Mouse (Mus musculus): Measurements from ENCODE around the gene Frs2. TPM values are rescaled to one million over a fixed set of nuclear protein-coding genes. Genes with fewer than 3 reads are reported as not detected.

Gene Frs2
- total and polyA plus RNA-seq, 3 experiments: 13.4 to 17.0 (median 14.2) TPM

- H3K79me2 ChIP-seq (replicated peaks; ENCODE audit: control insufficient read depth, insufficient read depth, low read length): no peaks in the 10 kb centered on the region
- TF ChIP-seq POLR2A (IDR thresholded peaks at IDR 0.05; ENCODE audit: insufficient read depth, low read depth, low read length): no peak
- no peak for TF ChIP-seq CTCF (IDR thresholded peaks at IDR 0.05)
- no peak for TF ChIP-seq EP300 (IDR thresholded peaks at IDR 0.05; ENCODE audit: insufficient read depth, low read depth, low read length)
- no peaks in the 10 kb centered on the region for H3K4me1 ChIP-seq (ENCODE audit: control insufficient read depth, insufficient read depth, low read length)
- H3K27me3 ChIP-seq (ENCODE audit: control insufficient read depth, insufficient read depth, low read length): no peaks in the 10 kb centered on the region
- intact Hi-C loops (cut with DNase I): no loop called here
- H3K27ac ChIP-seq: no peak overlapping the region
- WGBS: 21% methylated on average over 3 of the region's 3 CpGs
- no peak overlapping the region for H3K4me3 ChIP-seq
- no peak overlapping the region for H3K9ac ChIP-seq (ENCODE audit: low read depth, low read length)
- DNase-seq: no peak
- H3K36me3 ChIP-seq (ENCODE audit: control insufficient read depth, insufficient read depth, low read length): no peaks in the 10 kb centered on the region
These were observed 32.8 kb upstream of the Frs2 start for GRCm38 (mm10) chr10:117181098-117181497.

GRCm38 (mm10) chr10:117174645-117175044 lies 26.3 kb upstream of the Frs2 start:
- Histone ChIP-seq H3K9ac (ENCODE audit: low read depth, low read length) (no peak overlapping the region), H3K27me3 (ENCODE audit: control insufficient read depth, insufficient read depth, low read length) (no peaks in the 10 kb centered on the region), H3K36me3 (ENCODE audit: control insufficient read depth, insufficient read depth, low read length) (no peaks in the 10 kb centered on the region), H3K4me3 (no peak overlapping the region), H3K27ac (no peak overlapping the region), H3K4me1 (ENCODE audit: control insufficient read depth, insufficient read depth, low read length) (no peaks in the 10 kb centered on the region), H3K79me2 (replicated peaks; ENCODE audit: control insufficient read depth, insufficient read depth, low read length) (no peaks in the 10 kb centered on the region)
- TF ChIP-seq POLR2A (IDR thresholded peaks at IDR 0.05; ENCODE audit: insufficient read depth, low read depth, low read length): no peak
- intact Hi-C loops (cut with DNase I): no loop called here
- 56% methylated on average over 12 of the region's 12 CpGs for WGBS
- DNase-seq: no peak

GRCm38 (mm10) chr10:117173566-117174438 lies 25.5 kb upstream of the Frs2 start:
- H3K9ac ChIP-seq (ENCODE audit: low read depth, low read length): no peak overlapping the region
- no peak overlapping the region for H3K27ac ChIP-seq
- H3K36me3 ChIP-seq (ENCODE audit: control insufficient read depth, insufficient read depth, low read length): no peaks in the 10 kb centered on the region
- WGBS: 46% methylated on average over 13 of the region's 13 CpGs
- DNase-seq: no peak
- no peaks in the 10 kb centered on the region for H3K79me2 ChIP-seq (replicated peaks; ENCODE audit: control insufficient read depth, insufficient read depth, low read length)
- H3K4me1 ChIP-seq (ENCODE audit: control insufficient read depth, insufficient read depth, low read length): no peaks in the 10 kb centered on the region
- intact Hi-C loops (cut with DNase I): no loop called here
- no peaks in the 10 kb centered on the region for H3K27me3 ChIP-seq (ENCODE audit: control insufficient read depth, insufficient read depth, low read length)
- H3K4me3 ChIP-seq: no peak overlapping the region
- no peak for TF ChIP-seq EP300 (IDR thresholded peaks at IDR 0.05; ENCODE audit: insufficient read depth, low read depth, low read length)
- TF ChIP-seq CTCF (IDR thresholded peaks at IDR 0.05): no peak
- TF ChIP-seq POLR2A (IDR thresholded peaks at IDR 0.05; ENCODE audit: insufficient read depth, low read depth, low read length): no peak

- H3K4me3 ChIP-seq: no peak overlapping the region
- WGBS: 98% methylated on average over 1 of the region's 1 CpGs
- no peaks in the 10 kb centered on the region for H3K27me3 ChIP-seq (ENCODE audit: control insufficient read depth, insufficient read depth, low read length)
- no peak overlapping the region for H3K9ac ChIP-seq (ENCODE audit: low read depth, low read length)
- TF ChIP-seq EP300 (IDR thresholded peaks at IDR 0.05; ENCODE audit: insufficient read depth, low read depth, low read length): no peak
- no peak for TF ChIP-seq CTCF (IDR thresholded peaks at IDR 0.05)
- no peak for TF ChIP-seq POLR2A (IDR thresholded peaks at IDR 0.05; ENCODE audit: insufficient read depth, low read depth, low read length)
- no peak overlapping the region for H3K27ac ChIP-seq
- H3K79me2 ChIP-seq (replicated peaks; ENCODE audit: control insufficient read depth, insufficient read depth, low read length): no peaks in the 10 kb centered on the region
- DNase-seq: no peak
- no peaks in the 10 kb centered on the region for H3K36me3 ChIP-seq (ENCODE audit: control insufficient read depth, insufficient read depth, low read length)
- H3K4me1 ChIP-seq (ENCODE audit: control insufficient read depth, insufficient read depth, low read length): no peaks in the 10 kb centered on the region
- intact Hi-C loops (cut with DNase I): no loop called here
These were observed 24.8 kb upstream of the Frs2 start for GRCm38 (mm10) chr10:117173111-117173510.

- 42% methylated on average over 3 of the region's 3 CpGs for WGBS
- no peak for DNase-seq
- Histone ChIP-seq H3K27me3 (ENCODE audit: control insufficient read depth, insufficient read depth, low read length) (no peaks in the 10 kb centered on the region), H3K79me2 (replicated peaks; ENCODE audit: control insufficient read depth, insufficient read depth, low read length) (no peaks in the 10 kb centered on the region), H3K4me3 (no peak overlapping the region), H3K36me3 (ENCODE audit: control insufficient read depth, insufficient read depth, low read length) (no peaks in the 10 kb centered on the region), H3K4me1 (ENCODE audit: control insufficient read depth, insufficient read depth, low read length) (no peaks in the 10 kb centered on the region), H3K9ac (ENCODE audit: low read depth, low read length) (no peak overlapping the region), H3K27ac (no peak overlapping the region)
- intact Hi-C loops (cut with DNase I): no loop called here
- no peak for TF ChIP-seq POLR2A (IDR thresholded peaks at IDR 0.05; ENCODE audit: insufficient read depth, low read depth, low read length)
- TF ChIP-seq CTCF (IDR thresholded peaks at IDR 0.05): no peak
- no peak for TF ChIP-seq EP300 (IDR thresholded peaks at IDR 0.05; ENCODE audit: insufficient read depth, low read depth, low read length)
These were observed 23.7 kb upstream of the Frs2 start for GRCm38 (mm10) chr10:117172069-117172468.

- no peaks in the 10 kb centered on the region for H3K36me3 ChIP-seq (ENCODE audit: control insufficient read depth, insufficient read depth, low read length)
- no peaks in the 10 kb centered on the region for H3K27me3 ChIP-seq (ENCODE audit: control insufficient read depth, insufficient read depth, low read length)
- no peak for DNase-seq
- H3K4me3 ChIP-seq: no peak overlapping the region
- H3K4me1 ChIP-seq (ENCODE audit: control insufficient read depth, insufficient read depth, low read length): no peaks in the 10 kb centered on the region
- 89% methylated on average over 11 of the region's 11 CpGs for WGBS
- no peak for TF ChIP-seq POLR2A (IDR thresholded peaks at IDR 0.05; ENCODE audit: insufficient read depth, low read depth, low read length)
- no peak for TF ChIP-seq CTCF (IDR thresholded peaks at IDR 0.05)
- no peak for TF ChIP-seq EP300 (IDR thresholded peaks at IDR 0.05; ENCODE audit: insufficient read depth, low read depth, low read length)
- no peaks in the 10 kb centered on the region for H3K79me2 ChIP-seq (replicated peaks; ENCODE audit: control insufficient read depth, insufficient read depth, low read length)
- no peak overlapping the region for H3K27ac ChIP-seq
- intact Hi-C loops (cut with DNase I): no loop called here
- no peak overlapping the region for H3K9ac ChIP-seq (ENCODE audit: low read depth, low read length)
These were observed 18.6 kb upstream of the Frs2 start for GRCm38 (mm10) chr10:117166785-117167425.

Measured in heart, adult 2 months (tissue).